Mouse (Mus musculus) adrenal gland, adult 18-20 months (tissue): Measurements from ENCODE around the gene Ppp2r5c. TPM values are rescaled to one million over a fixed set of nuclear protein-coding genes. Genes with fewer than 3 reads are reported as not detected.
A peak's percentile ranks its signal among the peaks of the same experiment; 100 is the strongest.

Source experiments
- DNase-seq, 2 experiments: peaks; one replicate each; pipeline ENCODE4 v3.0.0; 2021 to 2022; ENCODE audit warnings: low spot score in 2 of 2
- total RNA-seq, 2 experiments: library from RNA; stranded (reverse); gene quantifications; 1 replicate in 1 of 2; 2 replicates in 1 of 2; pipeline ENCODE4 v1.2.3; 2021

Gene Ppp2r5c
- total RNA-seq, 2 experiments from 2014 or later, result 97.8 to 113 TPM

DNA sequence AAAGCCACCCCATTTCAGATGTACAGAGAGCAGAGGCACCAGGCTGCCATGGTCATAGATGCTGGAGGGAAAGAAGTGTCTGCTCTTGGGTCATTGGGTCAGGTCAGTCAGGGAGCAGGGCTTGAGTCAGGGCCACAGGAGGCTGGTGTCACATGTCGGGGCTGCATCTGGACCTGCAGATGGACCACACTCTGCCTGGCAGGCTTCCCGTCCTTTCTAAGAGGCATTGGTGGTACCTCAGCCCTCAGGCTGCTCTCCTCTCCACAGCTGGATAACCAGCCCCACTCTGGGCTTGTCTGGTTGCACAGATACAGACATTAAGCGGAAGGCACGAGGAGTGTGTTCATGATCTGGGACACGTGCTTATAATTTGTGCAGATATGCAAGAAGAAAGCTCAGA is 61.8 kb downstream of the Ppp2r5c start:
- no peak for DNase-seq

DNA sequence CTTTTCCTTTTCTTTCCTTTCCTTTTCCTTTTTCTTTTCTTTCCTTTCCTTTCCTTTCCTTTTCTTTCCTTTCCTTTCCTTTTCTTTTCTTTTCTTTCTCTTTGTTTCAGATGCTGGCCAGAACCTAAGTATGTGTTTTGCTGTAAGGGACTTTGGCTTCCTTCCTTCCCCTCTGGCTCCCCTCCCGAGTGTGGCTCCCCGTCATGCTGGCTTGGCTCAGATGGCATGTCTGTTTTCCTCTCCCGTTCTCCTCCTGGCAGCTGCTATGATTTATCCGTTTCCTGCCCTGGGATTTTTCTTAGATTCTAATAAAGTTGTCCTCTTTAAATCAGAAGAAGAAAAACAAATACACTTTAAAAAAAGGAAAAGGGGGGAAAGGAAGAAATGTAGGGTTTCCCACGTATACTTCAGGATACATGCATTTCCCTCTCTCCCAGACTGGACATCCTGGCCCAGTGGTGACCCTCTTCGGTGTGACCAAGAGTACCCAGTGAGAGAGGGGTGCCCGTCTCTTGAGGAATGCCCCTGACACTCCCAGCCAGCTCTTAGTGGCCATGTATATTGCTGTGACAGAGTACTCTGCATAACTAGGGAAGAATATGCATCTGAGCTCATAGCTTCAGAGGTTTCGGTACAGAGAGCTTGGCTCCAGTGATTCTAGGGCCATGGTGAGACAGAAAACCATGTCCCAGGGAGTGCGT is 63.4 kb downstream of the Ppp2r5c start:
- DNase-seq, result no peak

DNA sequence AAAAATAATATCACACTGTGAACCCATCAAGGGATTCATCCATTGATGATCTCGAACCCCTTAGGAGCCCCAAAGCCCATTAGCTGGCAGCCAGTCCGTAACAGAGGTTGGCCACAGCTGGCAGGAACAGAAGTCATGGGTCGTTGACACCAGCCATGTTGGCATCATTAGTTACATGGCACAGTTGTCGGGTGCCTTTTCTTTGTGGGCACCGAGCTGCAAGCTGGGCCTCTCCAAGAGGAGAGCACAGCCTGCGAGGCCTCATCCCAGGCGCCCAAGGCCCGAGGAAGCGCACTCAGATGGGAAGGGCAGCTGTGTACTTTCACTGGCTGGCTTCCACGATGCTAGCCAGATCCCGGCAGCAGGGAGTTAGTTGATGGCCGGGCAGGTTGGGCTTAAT is 64.3 kb downstream of the Ppp2r5c start:
- no peak for DNase-seq

GRCm38 (mm10) chr12:110511856-110512433 is 65.0 kb downstream of the Ppp2r5c start:
- no peak for DNase-seq

DNA sequence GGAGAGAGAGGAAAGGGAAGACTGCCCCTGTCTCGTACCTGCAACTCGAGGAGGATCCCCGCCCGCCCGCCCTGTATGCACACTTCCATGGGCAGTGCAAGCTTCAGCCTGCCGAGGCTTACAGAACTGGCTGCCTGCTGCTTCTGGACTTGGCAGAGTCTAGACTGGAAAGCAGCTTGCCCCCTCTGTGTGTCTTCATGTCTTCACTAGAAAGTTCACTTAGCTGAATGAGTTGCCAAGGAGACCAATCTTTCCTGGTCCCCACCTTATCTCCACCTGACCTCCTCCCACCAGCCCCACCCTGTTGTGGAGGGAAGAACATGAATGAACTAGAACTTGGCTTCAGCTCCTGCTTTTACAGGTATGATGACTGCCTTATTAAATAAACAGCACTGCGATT is 66.0 kb downstream of the Ppp2r5c start:
- no peak for DNase-seq

GRCm38 (mm10) chr12:110515676-110516075 is 68.8 kb downstream of the Ppp2r5c start:
- no peak for DNase-seq

DNA sequence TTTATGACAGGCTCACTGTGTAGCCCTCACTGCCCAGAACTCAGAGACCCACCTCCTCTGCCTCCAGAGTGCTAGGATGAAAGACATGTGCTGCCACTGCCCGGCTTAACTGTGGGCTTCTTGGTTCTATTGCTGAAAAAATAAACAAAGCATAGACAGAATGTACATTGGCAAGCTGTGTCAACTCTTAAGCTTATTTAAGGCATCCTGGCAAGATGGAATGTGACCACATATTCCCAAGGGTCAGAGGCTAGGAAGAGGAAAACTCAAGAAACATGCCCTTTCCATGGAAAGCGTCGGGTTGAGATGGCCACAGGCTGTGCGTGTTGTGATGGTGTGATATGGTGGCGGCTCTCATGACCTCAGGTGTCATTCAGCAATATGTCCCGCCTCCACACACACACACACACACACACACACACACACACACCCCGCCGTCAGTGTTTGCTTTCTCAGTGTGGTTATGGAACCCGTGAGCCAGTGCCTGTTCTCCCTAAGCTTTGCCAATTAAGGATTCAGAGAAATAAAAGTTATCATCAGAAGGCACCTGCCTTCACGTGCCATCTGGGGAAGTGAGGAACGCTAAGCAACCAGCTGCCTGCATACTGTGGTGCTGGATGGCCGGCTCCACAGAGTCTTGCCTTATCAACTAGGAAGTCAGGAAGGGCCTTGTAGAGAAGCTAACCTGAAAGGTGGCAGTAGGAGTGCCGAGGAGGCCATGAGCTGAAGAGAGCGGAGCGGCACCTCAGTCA is 73.5 kb downstream of the Ppp2r5c start:
- no peak for DNase-seq

DNA sequence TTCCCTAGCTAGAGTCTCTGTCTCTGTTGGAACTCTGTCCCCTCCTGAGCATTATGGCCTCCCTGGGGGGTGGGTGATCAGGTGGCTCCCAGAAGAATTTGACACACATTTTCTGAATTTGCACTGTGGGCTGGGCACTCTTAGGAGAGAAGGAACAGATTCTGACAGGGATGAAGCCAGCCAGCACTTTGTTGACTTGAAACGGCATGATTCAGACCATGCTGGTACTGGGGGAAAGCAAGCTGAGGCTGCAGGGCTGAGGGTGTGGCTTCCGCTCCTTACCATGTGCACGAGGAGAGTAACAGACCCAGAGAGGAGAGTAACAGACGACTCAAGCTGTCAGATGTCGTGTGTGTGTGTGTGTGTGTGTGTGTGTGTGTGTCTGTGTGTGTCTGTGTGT is 76.6 kb downstream of the Ppp2r5c start:
- DNase-seq, result no peak

DNA sequence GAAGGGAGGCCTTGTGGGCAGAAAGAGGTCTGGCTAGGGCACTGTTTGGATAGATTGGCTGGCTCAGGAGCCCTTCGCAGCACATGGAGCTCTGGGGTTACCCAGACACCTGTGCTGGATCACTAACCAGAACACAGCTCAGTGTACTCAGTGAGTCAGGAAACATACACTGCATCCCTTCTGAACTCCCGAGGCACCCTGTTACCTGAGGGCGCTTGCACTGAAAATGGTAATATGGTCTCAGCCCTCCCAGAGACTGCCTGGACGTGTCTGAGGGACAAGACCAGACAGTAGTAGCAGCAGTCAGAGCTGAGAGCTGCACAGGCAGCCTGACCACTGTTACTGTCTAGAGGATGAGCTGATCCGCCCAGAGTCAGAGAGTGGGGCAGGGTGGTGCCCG is 85.8 kb downstream of the Ppp2r5c start:
- DNase-seq, result peak in 1 of 2 experiments; percentile 14

DNA sequence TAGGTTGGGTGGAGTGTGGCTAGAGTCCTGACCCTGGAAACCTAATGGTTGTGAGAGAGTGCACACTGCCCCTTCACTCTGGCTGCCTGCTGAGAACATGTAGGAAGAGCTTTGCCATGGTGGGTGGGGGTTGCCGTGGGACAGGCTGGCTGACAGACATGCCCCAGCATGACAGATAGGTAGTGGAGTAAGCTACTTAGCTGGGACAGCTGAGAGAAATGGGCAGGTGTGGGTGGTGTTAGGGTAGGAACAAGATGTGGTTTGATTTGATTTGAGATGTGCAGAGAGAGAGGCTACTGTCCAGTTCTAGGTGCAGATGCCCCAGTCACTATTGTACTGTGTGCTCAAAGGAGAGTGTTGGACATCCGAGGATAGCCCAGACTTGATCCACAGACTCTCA is 86.2 kb downstream of the Ppp2r5c start:
- DNase-seq, result peak in 1 of 2 experiments; percentile 14

DNA sequence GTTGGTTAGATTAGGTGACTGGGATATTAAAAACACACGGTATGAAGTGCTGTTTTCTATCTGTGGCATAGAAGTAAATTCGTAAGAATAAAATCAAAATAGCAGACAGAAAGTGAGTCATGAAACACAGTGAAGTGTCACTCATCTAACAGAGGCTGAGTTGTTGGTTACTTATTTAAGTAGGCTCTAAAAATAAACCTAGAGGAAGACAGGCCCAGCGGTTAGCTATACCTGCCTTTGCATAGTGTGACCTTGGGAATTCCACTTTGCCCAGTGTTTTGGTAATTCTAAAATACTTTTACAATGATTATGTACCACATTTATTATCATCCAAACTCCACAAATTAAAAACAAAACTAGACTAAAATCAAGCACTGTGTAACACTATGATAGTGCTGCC is 86.9 kb downstream of the Ppp2r5c start:
- no peak for DNase-seq

DNA sequence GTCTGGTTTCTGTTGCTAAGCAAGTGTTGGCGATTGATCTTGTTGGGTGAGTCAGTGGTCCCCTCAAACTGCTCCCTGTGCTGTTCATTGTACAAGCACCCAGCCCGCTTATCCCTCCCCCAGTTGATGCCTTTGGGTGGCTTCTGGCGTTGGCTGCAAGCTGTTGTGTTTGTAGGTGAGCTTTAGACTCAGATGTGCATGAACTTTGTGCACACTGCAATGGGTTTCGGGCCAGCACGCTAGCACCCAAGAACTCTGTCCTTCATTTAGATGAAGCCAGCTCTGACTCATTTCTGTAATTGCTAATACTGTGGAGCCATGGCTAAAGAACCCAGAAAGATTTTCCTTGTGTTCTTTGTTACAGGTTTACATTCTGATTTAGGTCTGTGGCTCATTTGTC is 88.4 kb downstream of the Ppp2r5c start:
- peak in 1 of 2 experiments; percentile 15 for DNase-seq

DNA sequence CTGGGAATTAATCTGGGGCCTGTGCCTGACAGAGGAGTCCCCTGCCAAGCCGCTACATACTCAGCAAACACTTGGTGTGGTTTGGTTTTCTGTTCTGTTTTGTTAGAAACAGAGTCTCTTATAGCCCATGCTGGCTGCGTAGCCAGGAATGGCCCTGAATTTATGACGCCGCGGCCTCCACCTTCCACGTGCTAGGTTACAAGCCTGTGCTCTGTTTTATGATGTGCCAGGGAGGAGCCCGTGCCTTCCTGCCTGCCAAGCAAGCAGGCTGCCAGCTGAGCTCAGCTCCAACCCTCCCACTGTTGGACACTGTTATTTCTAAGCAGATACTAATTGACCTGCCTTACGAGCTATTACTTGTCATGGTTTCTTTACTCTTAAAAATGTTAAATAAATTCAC is 90.8 kb downstream of the Ppp2r5c start:
- peak in 1 of 2 experiments; percentile 36 for DNase-seq

DNA sequence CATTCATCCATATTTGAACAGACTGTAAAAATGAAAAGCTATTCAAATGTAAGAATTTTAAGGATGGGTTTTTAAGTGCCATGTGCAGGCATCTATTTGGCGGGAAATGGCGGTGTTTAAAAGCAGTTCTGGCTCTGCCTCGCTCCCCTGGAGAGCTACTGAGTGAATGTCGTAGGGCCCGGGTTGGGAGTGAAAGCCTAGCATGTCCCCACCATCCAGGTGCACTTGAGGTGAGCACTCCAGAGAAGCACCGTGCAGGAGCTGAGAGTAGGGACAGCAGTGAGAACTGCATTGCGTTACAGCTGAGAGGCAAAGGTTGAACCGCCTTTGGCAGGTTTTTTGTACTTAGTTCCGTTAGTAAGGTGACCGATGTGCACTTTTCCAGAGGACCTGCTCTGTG is 92.4 kb downstream of the Ppp2r5c start:
- no peak for DNase-seq

DNA sequence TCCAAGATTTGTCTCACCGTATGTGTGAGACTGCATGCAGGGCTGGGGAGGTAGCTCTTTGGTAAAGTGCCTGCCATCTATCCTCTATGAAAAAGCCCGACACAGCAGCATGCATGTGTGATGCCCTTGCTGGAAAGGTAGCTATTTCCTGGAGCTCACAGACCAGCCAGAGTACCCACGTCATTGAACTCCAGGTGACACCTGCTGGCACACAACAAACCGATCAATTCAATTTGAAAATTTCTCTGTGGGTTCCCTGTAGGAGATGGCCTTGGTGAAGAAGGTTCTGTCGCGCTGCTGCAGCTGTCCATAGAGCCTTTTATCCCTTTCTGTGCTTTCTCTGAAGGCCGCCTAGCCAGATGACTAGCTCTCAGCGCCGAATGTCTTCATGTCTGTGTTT is 92.9 kb downstream of the Ppp2r5c start:
- DNase-seq, result no peak

GRCm38 (mm10) chr12:110540273-110540672 is 93.4 kb downstream of the Ppp2r5c start:
- no peak for DNase-seq

DNA sequence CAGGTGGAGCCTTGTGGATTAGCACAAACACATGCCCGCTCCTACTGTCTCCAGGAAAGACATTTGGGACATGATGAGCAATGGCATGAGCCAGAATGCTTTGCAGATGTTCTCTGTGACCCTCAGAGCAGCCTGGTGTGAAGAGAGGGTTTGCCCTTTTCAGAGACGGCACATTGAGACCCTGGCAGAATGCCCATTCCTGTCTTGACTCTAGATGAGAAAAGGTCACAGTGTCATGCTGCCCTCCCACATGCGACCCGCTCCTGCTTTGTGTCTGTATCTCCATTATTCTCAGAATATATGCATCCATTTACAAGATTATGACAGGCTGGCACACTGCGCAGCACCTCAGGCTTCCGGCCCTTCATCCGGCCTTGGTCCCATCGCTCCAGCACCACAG is 94.1 kb downstream of the Ppp2r5c start:
- DNase-seq, result peak; percentile 29 to 37

DNA sequence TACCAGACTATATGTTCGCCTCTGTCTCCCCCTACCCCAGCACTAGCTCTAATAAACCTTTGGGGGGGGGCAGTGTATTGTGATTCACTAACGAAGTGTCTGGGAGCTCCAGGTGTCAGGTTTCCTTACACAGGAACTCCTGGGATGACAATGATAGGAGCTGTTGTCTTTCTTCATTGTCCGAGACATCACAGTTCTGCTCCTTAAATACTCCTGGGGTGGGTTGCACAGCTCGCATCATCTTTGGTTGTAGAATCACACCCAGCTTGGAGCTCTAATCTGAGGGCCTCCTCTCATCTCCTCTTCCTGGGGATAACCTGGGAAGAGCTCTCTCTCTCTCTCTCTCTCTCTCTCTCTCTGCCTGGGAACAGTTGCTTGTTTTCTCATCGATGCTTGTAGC is 94.6 kb downstream of the Ppp2r5c start:
- no peak for DNase-seq

GRCm38 (mm10) chr12:110545040-110545701 is 98.3 kb downstream of the Ppp2r5c start:
- no peak for DNase-seq

GRCm38 (mm10) chr12:110547573-110547972 is 100.7 kb downstream of the Ppp2r5c start:
- no peak for DNase-seq

- no peak for DNase-seq
These were observed 102.7 kb downstream of the Ppp2r5c start for GRCm38 (mm10) chr12:110549437-110550112.
